Mouse (Mus musculus) cortical plate, adult 2 months (tissue): ENCODE data around the gene Vps41.

Experiments used
- CTCF ChIP-seq: fragments of 200-500 bp; IDR thresholded peaks from 2 replicates; pipeline ENCODE4 v1.5.1; 2011; ENCODE audit warnings: mild to moderate bottlenecking, control low read depth, low read length; ENCODE audit not compliant: insufficient read depth; ENCODE audit errors: extremely low read depth
- POLR2A ChIP-seq: fragments of 200-500 bp; IDR thresholded peaks from 2 replicates; pipeline ENCODE4 v1.6.1; 2011; ENCODE audit warnings: mild to moderate bottlenecking, low read length, control low read depth; ENCODE audit not compliant: insufficient read depth; ENCODE audit errors: extremely low read depth

DNA sequence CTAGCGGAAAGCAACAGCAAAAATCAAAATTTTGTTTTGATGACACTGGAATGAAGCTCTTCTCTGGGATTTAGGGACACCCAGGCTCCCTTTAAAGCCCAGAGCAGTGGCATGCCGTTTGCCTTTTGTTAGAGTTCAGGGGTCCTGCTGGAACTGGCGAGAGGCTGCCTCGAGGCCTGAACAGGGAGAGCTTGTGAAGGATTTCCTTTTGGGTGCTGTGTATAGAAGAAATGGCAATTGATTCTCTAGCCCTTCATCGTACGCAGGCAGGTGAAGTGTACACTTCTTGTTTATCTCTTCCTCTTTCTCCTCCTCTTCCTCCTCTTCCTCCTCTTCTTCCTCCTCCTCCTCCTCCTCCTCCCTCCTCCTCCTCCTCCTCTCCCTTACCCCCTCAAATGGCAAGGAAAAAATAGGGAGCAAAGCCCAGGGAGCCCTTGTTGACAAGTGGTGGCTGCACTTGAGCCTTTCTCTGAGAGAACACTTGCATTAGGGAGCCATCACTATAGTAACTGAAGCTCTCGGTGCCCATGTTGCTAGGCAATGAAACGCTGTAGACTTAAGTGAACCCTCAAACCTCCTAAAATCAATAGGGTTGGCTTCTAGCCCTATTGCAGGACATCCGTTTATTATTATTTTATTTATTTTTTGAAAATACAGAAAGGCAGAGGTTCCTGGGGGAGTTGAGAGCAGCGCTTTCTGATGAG lies 107.5 kb downstream of the Vps41 start:
- no peak for TF ChIP-seq POLR2A
- no peak for TF ChIP-seq CTCF
